Mouse (Mus musculus) lung, postnatal 0 days (tissue): ENCODE results near the gene Kansl2. TPM values are rescaled to one million over a fixed set of nuclear protein-coding genes. Genes with fewer than 3 reads are reported as not detected.

Source experiments
- ATAC-seq: fragments of 200-750 bp; cut with Nextera tagmentation; 2 replicates; pipeline ENCODE4 v1.8.0; 2017; ENCODE audit warnings: moderate library complexity
- DNase-seq: peaks from one replicate; pipeline ENCODE4 v3.0.0-alpha.2; 2016; ENCODE audit warnings: low spot score
- H3K27ac ChIP-seq: fragments of 300-500 bp; sonication (generic); 2 replicates; pipeline ENCODE4 v1.5.1; 2014; ENCODE audit warnings: antibody characterized with exemption, mild to moderate bottlenecking, low read length, mixed read lengths
- H3K27me3 ChIP-seq: fragments of 300-500 bp; sonication (generic); replicated peaks from 2 replicates; pipeline ENCODE4 v1.6.1; 2014; ENCODE audit warnings: low read length, mixed read lengths; ENCODE audit not compliant: insufficient read depth
- H3K36me3 ChIP-seq: fragments of 300-500 bp; sonication (generic); 2 replicates; pipeline ENCODE4 v1.6.1; 2014; ENCODE audit warnings: low read length, mixed read lengths; ENCODE audit not compliant: insufficient read depth
- H3K4me1 ChIP-seq: fragments of 300-500 bp; sonication (generic); 2 replicates; pipeline ENCODE4 v1.6.1; 2014; ENCODE audit warnings: antibody characterized with exemption, low read depth, low read length, mixed read lengths; ENCODE audit not compliant: insufficient read depth
- H3K4me2 ChIP-seq: fragments of 300-500 bp; sonication (generic); replicated peaks from 2 replicates; pipeline ENCODE4 v1.6.1; 2014; ENCODE audit warnings: low read depth, mild to moderate bottlenecking, low read length, moderate library complexity, mixed read lengths
- H3K4me3 ChIP-seq: fragments of 300-500 bp; sonication (generic); 2 replicates; pipeline ENCODE4 v1.5.1; 2014; ENCODE audit warnings: low read depth, low read length
- H3K9ac ChIP-seq: fragments of 300-500 bp; sonication (generic); replicated peaks from 2 replicates; pipeline ENCODE4 v1.6.1; 2014; ENCODE audit warnings: low read depth, mild to moderate bottlenecking
- H3K9me3 ChIP-seq: fragments of 300-500 bp; sonication (generic); 2 replicates; pipeline ENCODE4 v1.6.1; 2016; ENCODE audit warnings: low read length, mixed read lengths
- CTCF ChIP-seq: IDR thresholded peaks from 2 replicates; pipeline ENCODE4 v1.5.1; 2016; ENCODE audit warnings: antibody characterized with exemption, mild to moderate bottlenecking
- EP300 ChIP-seq: IDR thresholded peaks from 2 replicates; pipeline ENCODE4 v1.6.1; 2016; ENCODE audit warnings: antibody characterized with exemption, mild to moderate bottlenecking, control low read depth
- WGBS: fragments of 180-500 bp; shearing (Covaris S2); extraction: QIAGEN DNeasy Blood & Tissue Kit; methylation state at CpG from one replicate; pipeline ENCODE4 v1.1.7; 2014; 5-methylcytosine and 5-hydroxymethylcytosine counted together
- polyA plus RNA-seq: library from polyadenylated mRNA; unstranded; fragments of >200 nt; fragmentation: Nextera tagmentation; extraction: Ambion mirVana; gene quantifications from 2 replicates; pipeline ENCODE4 v1.2.1, GENCODE M21; 2015

Gene Kansl2
- polyA plus RNA-seq, 1 experiment from 2014 or later: 50.4 TPM

- DNase-seq (no peak), ATAC-seq (no peak)
- Histone ChIP-seq H3K9me3 (no peaks in the 10 kb centered on the region), H3K9ac (no peak within 1 kb of the TSS), H3K4me2 (no peak within 1 kb of the TSS), H3K4me3 (no peak within 1 kb of the TSS), H3K27me3 (no peaks in the 10 kb centered on the region), H3K36me3 (no peaks in the 10 kb centered on the region), H3K4me1 (peaks cover 4% of the 10 kb centered on the region; the same call in 1 of the 2 replicates), H3K27ac (no peak within 1 kb of the TSS)
- WGBS: 72% methylated on average over 10 of the region's 10 CpGs
- no peak for TF ChIP-seq CTCF
- no peak for TF ChIP-seq EP300
Observed at GRCm38 (mm10) chr15:98570873-98571538, 36.9 kb upstream of the Kansl2 start, which contains the start of the genes Ccnt1 and 4930415O20Rik. Gene Ccnt1, minus strand, starts transcription at chr15:98570923. Gene 4930415O20Rik, plus strand, starts transcription at chr15:98571004.

- DNase-seq (no peak), ATAC-seq (no peak)
- H3K9ac ChIP-seq: no peak overlapping the region
- H3K9me3 ChIP-seq: no peaks in the 10 kb centered on the region
- 73% methylated on average over 4 of the region's 4 CpGs for WGBS
- no peak overlapping the region for H3K4me2 ChIP-seq
- no peak overlapping the region for H3K27ac ChIP-seq
- no peaks in the 10 kb centered on the region for H3K27me3 ChIP-seq
- TF ChIP-seq EP300: no peak
- TF ChIP-seq CTCF: no peak
- no peaks in the 10 kb centered on the region for H3K36me3 ChIP-seq
- peaks cover 11% of the 10 kb centered on the region; the same call in 1 of the 2 replicates for H3K4me1 ChIP-seq
- H3K4me3 ChIP-seq: no peak overlapping the region
Observed at GRCm38 (mm10) chr15:98569795-98570365, 35.8 kb upstream of the Kansl2 start.

- 53% methylated on average over 7 of the region's 7 CpGs for WGBS
- Histone ChIP-seq H3K27ac (no peak overlapping the region), H3K9ac (peak overlapping the region; percentile 77), H3K4me1 (peaks cover 11% of the 10 kb centered on the region; the same call in 1 of the 2 replicates), H3K9me3 (no peaks in the 10 kb centered on the region), H3K4me3 (no peak overlapping the region), H3K4me2 (peak overlapping the region; percentile 74), H3K27me3 (no peaks in the 10 kb centered on the region), H3K36me3 (no peaks in the 10 kb centered on the region)
- TF ChIP-seq CTCF (no peak), EP300 (no peak)
- DNase-seq (no peak), ATAC-seq (no peak)
Observed at GRCm38 (mm10) chr15:98569216-98569615, 35.2 kb upstream of the Kansl2 start.

- Histone ChIP-seq H3K27ac (peak overlapping the region; percentile 95), H3K9me3 (no peaks in the 10 kb centered on the region), H3K4me2 (peak overlapping the region; percentile 74), H3K4me3 (peak overlapping the region; percentile 88), H3K9ac (peak overlapping the region; percentile 77), H3K27me3 (no peaks in the 10 kb centered on the region), H3K4me1 (peaks cover 11% of the 10 kb centered on the region; the same call in 1 of the 2 replicates), H3K36me3 (no peaks in the 10 kb centered on the region)
- DNase-seq (peak; percentile 49), ATAC-seq (no peak)
- TF ChIP-seq CTCF: no peak
- WGBS: 6% methylated on average over 22 of the region's 22 CpGs
Observed at GRCm38 (mm10) chr15:98568256-98569033, 34.4 kb upstream of the Kansl2 start.

GRCm38 (mm10) chr15:98567278-98568134 is 33.4 kb upstream of the Kansl2 start:
- Histone ChIP-seq H3K27ac (peak overlapping the region; percentile 99), H3K4me2 (peak overlapping the region; percentile 81), H3K27me3 (no peaks in the 10 kb centered on the region), H3K36me3 (no peaks in the 10 kb centered on the region), H3K4me1 (peaks cover 11% of the 10 kb centered on the region; the same call in 1 of the 2 replicates), H3K4me3 (peak overlapping the region; percentile 88), H3K9me3 (no peaks in the 10 kb centered on the region), H3K9ac (peak overlapping the region; percentile 91)
- WGBS: under 1% methylated on average over 88 of the region's 88 CpGs
- TF ChIP-seq EP300: peak; percentile 92
- peak; percentile 55 for TF ChIP-seq CTCF
- ATAC-seq: peak; percentile 96
- peak; percentile 99 for DNase-seq
